Mouse (Mus musculus): ENCODE measurements around the gene Calcoco1.
A peak's percentile ranks its signal among the peaks of the same experiment; 100 is the strongest.

The Calcoco1 gene

GRCm38 (mm10) chr15:102721980-102722475 lies at the start of gene Calcoco1:
Gene Calcoco1 (minus strand): TSS chr15:102722178.
- DNase-seq: peak; percentile 97 to 98

GRCm38 (mm10) chr15:102770866-102771265 lies 48.9 kb upstream of the Calcoco1 start:
- DNase-seq: no peak

GRCm38 (mm10) chr15:102765207-102765606 lies 43.2 kb upstream of the Calcoco1 start:
- no peak for DNase-seq

GRCm38 (mm10) chr15:102761745-102762378 lies 39.9 kb upstream of the Calcoco1 start:
- peak; percentile 54 to 67 for DNase-seq

- DNase-seq: no peak
Measured at GRCm38 (mm10) chr15:102757686-102758085, 35.7 kb upstream of the Calcoco1 start.

GRCm38 (mm10) chr15:102755053-102755452 lies 33.1 kb upstream of the Calcoco1 start:
- DNase-seq: no peak

- DNase-seq: no peak
Measured at GRCm38 (mm10) chr15:102754361-102754760, 32.4 kb upstream of the Calcoco1 start.

GRCm38 (mm10) chr15:102753170-102753569 lies 31.2 kb upstream of the Calcoco1 start:
- peak; percentile 45 to 70 for DNase-seq

GRCm38 (mm10) chr15:102752164-102752563 lies 30.2 kb upstream of the Calcoco1 start:
- DNase-seq: no peak

GRCm38 (mm10) chr15:102750241-102750640 lies 28.3 kb upstream of the Calcoco1 start:
- DNase-seq: no peak

- DNase-seq: peak in 1 of 2 experiments; percentile 20
Measured at GRCm38 (mm10) chr15:102749103-102749502, 27.1 kb upstream of the Calcoco1 start.

GRCm38 (mm10) chr15:102747853-102748252 lies 25.9 kb upstream of the Calcoco1 start:
- DNase-seq: no peak

- DNase-seq: peak in 1 of 2 experiments; percentile 16
Measured at GRCm38 (mm10) chr15:102747286-102747640, 25.3 kb upstream of the Calcoco1 start.

GRCm38 (mm10) chr15:102746488-102747285 lies 24.7 kb upstream of the Calcoco1 start:
- peak; percentile 23 to 50 for DNase-seq

GRCm38 (mm10) chr15:102746126-102746487 lies 24.1 kb upstream of the Calcoco1 start:
- no peak for DNase-seq

GRCm38 (mm10) chr15:102745387-102745786 lies 23.4 kb upstream of the Calcoco1 start:
- DNase-seq: no peak

GRCm38 (mm10) chr15:102744831-102745230 lies 22.9 kb upstream of the Calcoco1 start:
- DNase-seq: no peak

- DNase-seq: no peak
Measured at GRCm38 (mm10) chr15:102744416-102744815, 22.4 kb upstream of the Calcoco1 start.

GRCm38 (mm10) chr15:102743996-102744395 lies 22.0 kb upstream of the Calcoco1 start:
- no peak for DNase-seq

- no peak for DNase-seq
Measured at GRCm38 (mm10) chr15:102743196-102743595, 21.2 kb upstream of the Calcoco1 start.

GRCm38 (mm10) chr15:102742589-102742988 lies 20.6 kb upstream of the Calcoco1 start:
- peak; percentile 93 to 97 for DNase-seq

GRCm38 (mm10) chr15:102739520-102740297 lies 17.7 kb upstream of the Calcoco1 start:
- peak; percentile 57 to 79 for DNase-seq

GRCm38 (mm10) chr15:102738434-102738833 lies 16.5 kb upstream of the Calcoco1 start:
- DNase-seq: no peak

All from kidney, postnatal 36 days (tissue).